Mouse (Mus musculus): ENCODE measurements around the gene Frem1.

- TF ChIP-seq CTCF (conservative IDR thresholded peaks at IDR 0.05 in 1 of 2, IDR thresholded peaks at IDR 0.05 in 1 of 2; ENCODE audit: low read depth in 2 of 2, low read length in 2 of 2) (no peak), USF2 (conservative IDR thresholded peaks at IDR 0.05; ENCODE audit: low read depth, low read length) (no peak)
Measured at GRCm38 (mm10) chr4:82872121-82872520, 180.0 kb downstream of the Frem1 start.

Data from CH12.LX (cell line).